Mouse (Mus musculus) stomach, postnatal 0 days (tissue): ENCODE measurements at regions not wholly inside any gene's neighbourhood (a gene's known extent, or its start where the extent isn't known, plus 50 kb on each side); places are given as distances from the start of the nearest gene placed in this dataset.

Source experiments
- ATAC-seq: fragments of 200-750 bp; cut with Nextera tagmentation; 2 replicates; pipeline ENCODE4 v1.8.0; 2017; ENCODE audit not compliant: low FRiP score, low TSS enrichment
- DNase-seq: peaks from one replicate; pipeline ENCODE4 v3.0.0-alpha.2; 2016; ENCODE audit warnings: low spot score
- H3K27ac ChIP-seq: fragments of 300-500 bp; sonication (generic); replicated peaks from 2 replicates; pipeline ENCODE4 v1.5.1; 2014; ENCODE audit warnings: mild to moderate bottlenecking, control low read depth
- H3K27me3 ChIP-seq: fragments of 300-500 bp; sonication (generic); 2 replicates; pipeline ENCODE4 v1.6.1; 2014; ENCODE audit warnings: low read length; ENCODE audit not compliant: control insufficient read depth, insufficient read depth
- H3K36me3 ChIP-seq: fragments of 300-500 bp; sonication (generic); 2 replicates; pipeline ENCODE4 v1.6.1; 2014; ENCODE audit warnings: low read length, mixed read lengths; ENCODE audit not compliant: control insufficient read depth, insufficient read depth
- H3K4me1 ChIP-seq: fragments of 300-500 bp; sonication (generic); replicated peaks from 2 replicates; pipeline ENCODE4 v1.6.1; 2014; ENCODE audit warnings: antibody characterized with exemption; ENCODE audit not compliant: control insufficient read depth, insufficient read depth
- H3K4me2 ChIP-seq: fragments of 300-500 bp; sonication (generic); replicated peaks from 2 replicates; pipeline ENCODE4 v1.6.1; 2014; ENCODE audit warnings: low read depth, mild to moderate bottlenecking, control low read depth, moderate library complexity
- H3K4me3 ChIP-seq: fragments of 300-500 bp; sonication (generic); 2 replicates; pipeline ENCODE4 v1.5.1; 2014; ENCODE audit warnings: low read depth, low read length, control low read depth
- H3K9ac ChIP-seq: fragments of 300-500 bp; sonication (generic); 2 replicates; pipeline ENCODE4 v1.6.1; 2014; ENCODE audit warnings: mild to moderate bottlenecking, low read length, control low read depth, mixed read lengths
- H3K9me3 ChIP-seq: fragments of 300-500 bp; sonication (generic); 2 replicates; pipeline ENCODE4 v1.6.1; 2016; ENCODE audit warnings: low read length; ENCODE audit not compliant: control insufficient read depth
- CTCF ChIP-seq: IDR thresholded peaks from 2 replicates; pipeline ENCODE4 v1.5.1; 2016; ENCODE audit warnings: antibody characterized with exemption, low read depth, mild to moderate bottlenecking, moderate library complexity
- EP300 ChIP-seq: optimal IDR thresholded peaks from 2 replicates; pipeline ENCODE3; 2016; ENCODE audit warnings: antibody characterized with exemption
- WGBS: fragments of 180-500 bp; shearing (Covaris S2); extraction: QIAGEN DNeasy Blood & Tissue Kit; methylation state at CpG from one replicate; pipeline ENCODE4 v1.1.7; 2014; 5-methylcytosine and 5-hydroxymethylcytosine counted together

GRCm38 (mm10) chr1:88996657-88997056 is 73.6 kb upstream of the Sh3bp4 start:
- ATAC-seq = no peak
- H3K9ac ChIP-seq = no peak overlapping the region
- no peak for DNase-seq
- no peak overlapping the region for H3K4me2 ChIP-seq
- no peaks in the 10 kb centered on the region for H3K4me1 ChIP-seq
- H3K9me3 ChIP-seq = no peaks in the 10 kb centered on the region
- WGBS = 72% methylated on average over 7 of the region's 7 CpGs
- TF ChIP-seq EP300 = no peak
- no peak for TF ChIP-seq CTCF
- H3K36me3 ChIP-seq = no peaks in the 10 kb centered on the region
- no peak overlapping the region for H3K4me3 ChIP-seq
- H3K27ac ChIP-seq = no peak overlapping the region
- no peaks in the 10 kb centered on the region for H3K27me3 ChIP-seq

GRCm38 (mm10) chr1:88997847-88998246 is 72.4 kb upstream of the Sh3bp4 start:
- WGBS = 74% methylated on average over 12 of the region's 12 CpGs
- no peaks in the 10 kb centered on the region for H3K9me3 ChIP-seq

GRCm38 (mm10) chr1:89002326-89002725 is 67.9 kb upstream of the Sh3bp4 start:
- Histone ChIP-seq H3K4me3 (no peak overlapping the region), H3K27ac (no peak overlapping the region), H3K9me3 (no peaks in the 10 kb centered on the region), H3K4me1 (no peaks in the 10 kb centered on the region), H3K27me3 (no peaks in the 10 kb centered on the region), H3K4me2 (no peak overlapping the region), H3K9ac (no peak overlapping the region), H3K36me3 (no peaks in the 10 kb centered on the region)
- no peak for ATAC-seq
- DNase-seq = no peak
- no peak for TF ChIP-seq CTCF
- no peak for TF ChIP-seq EP300
- WGBS = 71% methylated on average over 3 of the region's 3 CpGs

More at GRCm38 (mm10) chr1:88997847-88998246, 72.4 kb upstream of the Sh3bp4 start:
- Histone ChIP-seq H3K27me3 (no peaks in the 10 kb centered on the region), H3K36me3 (no peaks in the 10 kb centered on the region), H3K4me1 (no peaks in the 10 kb centered on the region), H3K9ac (no peak overlapping the region), H3K4me3 (no peak overlapping the region), H3K27ac (no peak overlapping the region), H3K4me2 (no peak overlapping the region)
- TF ChIP-seq CTCF (no peak), EP300 (no peak)
- ATAC-seq (no peak), DNase-seq (no peak)

- WGBS = 87% methylated on average over 2 of the region's 2 CpGs
- H3K4me2 ChIP-seq = no peak overlapping the region
- no peaks in the 10 kb centered on the region for H3K27me3 ChIP-seq
- ATAC-seq (no peak), DNase-seq (no peak)
- no peaks in the 10 kb centered on the region for H3K36me3 ChIP-seq
- no peak overlapping the region for H3K9ac ChIP-seq
- TF ChIP-seq EP300 (no peak), CTCF (no peak)
- no peaks in the 10 kb centered on the region for H3K9me3 ChIP-seq
- no peak overlapping the region for H3K27ac ChIP-seq
- no peaks in the 10 kb centered on the region for H3K4me1 ChIP-seq
- no peak overlapping the region for H3K4me3 ChIP-seq
Measured at GRCm38 (mm10) chr1:89003752-89004151, 66.5 kb upstream of the Sh3bp4 start.

- ATAC-seq (no peak), DNase-seq (no peak)
- Histone ChIP-seq H3K9me3 (no peaks in the 10 kb centered on the region), H3K4me2 (no peak overlapping the region), H3K9ac (no peak overlapping the region), H3K4me3 (no peak overlapping the region), H3K4me1 (no peaks in the 10 kb centered on the region), H3K27ac (no peak overlapping the region), H3K36me3 (no peaks in the 10 kb centered on the region), H3K27me3 (no peaks in the 10 kb centered on the region)
- WGBS = 93% methylated on average over 7 of the region's 7 CpGs
- TF ChIP-seq EP300 (no peak), CTCF (no peak)
Measured at GRCm38 (mm10) chr1:89007476-89007875, 62.7 kb upstream of the Sh3bp4 start.

- 64% methylated on average over 2 of the region's 2 CpGs for WGBS
- no peaks in the 10 kb centered on the region for H3K36me3 ChIP-seq
- no peak for DNase-seq
Measured at GRCm38 (mm10) chr1:89010170-89010569, 60.0 kb upstream of the Sh3bp4 start.

More at GRCm38 (mm10) chr1:89010170-89010569, 60.0 kb upstream of the Sh3bp4 start:
- TF ChIP-seq CTCF (no peak), EP300 (no peak)
- Histone ChIP-seq H3K4me1 (no peaks in the 10 kb centered on the region), H3K4me3 (no peak overlapping the region), H3K9me3 (no peaks in the 10 kb centered on the region), H3K4me2 (no peak overlapping the region), H3K27ac (no peak overlapping the region), H3K9ac (no peak overlapping the region), H3K27me3 (no peaks in the 10 kb centered on the region)
- ATAC-seq = no peak
